Mouse (Mus musculus) MEL (cell line): ENCODE measurements at regions not wholly inside any gene's neighbourhood (a gene's known extent, or its start where the extent isn't known, plus 50 kb on each side); places are given as distances from the start of the nearest gene placed in this dataset.

Experiments
- CTCF ChIP-seq, 3 experiments: IDR thresholded peaks in 2 of 3; conservative IDR thresholded peaks in 1 of 3; 2 replicates each; pipeline ENCODE4 v1.5.1; 2011 to 2012; ENCODE audit warnings: low read length in 3 of 3, low read depth in 2 of 3, mild to moderate bottlenecking in 2 of 3, improper control_type of control experiment in 1 of 3, inconsistent platforms in 1 of 3, mixed read lengths in 1 of 3, moderate library complexity in 1 of 3; ENCODE audit not compliant: control insufficient read depth in 1 of 3, insufficient read depth in 1 of 3, poor library complexity in 1 of 3, severe bottlenecking in 1 of 3
- EP300 ChIP-seq, 2 experiments: IDR thresholded peaks; 2 replicates each; pipeline ENCODE4 v1.6.1; 2011; ENCODE audit warnings: improper control_type of control experiment in 2 of 2, low read length in 2 of 2, low read depth in 1 of 2, mild to moderate bottlenecking in 1 of 2
- ETS1 ChIP-seq: IDR thresholded peaks from 2 replicates; pipeline ENCODE4 v1.6.1; 2012; ENCODE audit warnings: low read depth, mild to moderate bottlenecking, inconsistent platforms, low read length, improper control_type of control experiment, moderate library complexity
- GATA1 ChIP-seq: IDR thresholded peaks from 2 replicates; pipeline ENCODE4 v1.6.1; 2011; ENCODE audit warnings: low read depth, low read length, improper control_type of control experiment
- HCFC1 ChIP-seq: IDR thresholded peaks from 2 replicates; pipeline ENCODE4 v1.6.1; 2012; ENCODE audit warnings: low read depth, mild to moderate bottlenecking, inconsistent platforms, low read length, improper control_type of control experiment, moderate library complexity
- MAFK ChIP-seq: IDR thresholded peaks from 2 replicates; pipeline ENCODE4 v1.6.1; 2011; ENCODE audit warnings: low read depth, mild to moderate bottlenecking, low read length, improper control_type of control experiment, borderline replicate concordance
- POLR2A ChIP-seq, 2 experiments: IDR thresholded peaks; 2 replicates each; pipeline ENCODE4 v1.6.1; 2011 to 2012; ENCODE audit warnings: low read length in 2 of 2, mild to moderate bottlenecking in 2 of 2, control low read depth in 1 of 2, improper control_type of control experiment in 1 of 2, low read depth in 1 of 2, moderate library complexity in 1 of 2; ENCODE audit not compliant: control insufficient read depth in 1 of 2, insufficient read depth in 1 of 2, poor library complexity in 1 of 2
- SMC3 ChIP-seq: IDR thresholded peaks from 2 replicates; pipeline ENCODE4 v1.6.1; 2011; ENCODE audit warnings: low read depth, low read length, improper control_type of control experiment
- TBP ChIP-seq: IDR thresholded peaks from 2 replicates; pipeline ENCODE4 v1.8.0; 2011; ENCODE audit warnings: low read depth, low read length, improper control_type of control experiment

DNA sequence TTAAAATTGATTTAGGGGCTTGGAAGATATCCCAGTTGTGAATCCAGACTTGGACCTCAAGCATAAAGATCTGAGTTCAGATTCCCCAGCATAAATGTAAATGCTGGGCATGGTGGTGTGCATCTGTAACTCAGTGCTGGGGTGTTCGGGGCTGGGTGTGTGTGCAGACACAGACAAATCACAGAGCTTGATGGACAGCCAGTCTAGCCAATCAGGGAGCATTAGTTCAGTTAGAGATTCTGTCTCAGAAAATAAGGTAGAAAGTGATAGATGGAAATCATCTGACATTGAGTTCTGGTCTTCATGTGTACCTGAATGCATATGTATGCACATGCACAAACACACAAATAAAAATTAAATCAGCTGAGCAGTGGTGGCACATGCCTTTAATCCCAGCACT lies 147.0 kb upstream of the Id2 start:
- no peak for TF ChIP-seq TBP
- TF ChIP-seq EP300 (IDR thresholded peaks at IDR 0.05; ENCODE audit: low read depth in 1 of 2, low read length in 2 of 2), result no peak
- TF ChIP-seq CTCF (IDR thresholded peaks at IDR 0.05 in 2 of 3, conservative IDR thresholded peaks at IDR 0.05 in 1 of 3; ENCODE audit: control insufficient read depth in 1 of 3, insufficient read depth in 1 of 3, low read depth in 2 of 3, low read length in 3 of 3, poor library complexity in 1 of 3, severe bottlenecking in 1 of 3), result no peak
- no peak for TF ChIP-seq MAFK
- TF ChIP-seq POLR2A (IDR thresholded peaks at IDR 0.05; ENCODE audit: control insufficient read depth in 1 of 2, insufficient read depth in 1 of 2, low read depth in 1 of 2, low read length in 2 of 2, poor library complexity in 1 of 2), result no peak
- no peak for TF ChIP-seq HCFC1
- TF ChIP-seq SMC3, result no peak
- TF ChIP-seq ETS1, result no peak
- no peak for TF ChIP-seq GATA1
